Mouse (Mus musculus) hindbrain, postnatal 0 days (tissue): ENCODE data around the gene Fam183b. TPM values are rescaled to one million over a fixed set of nuclear protein-coding genes. Genes with fewer than 3 reads are reported as not detected.
"Not testable (repeated sequence)": the region's sequence is repeated elsewhere in the genome, so short reads cannot be mapped to it uniquely, and the experiment has no call there.

Source experiments
- ATAC-seq: fragments of 200-750 bp; cut with Nextera tagmentation; 2 replicates; pipeline ENCODE4 v1.8.0; 2017; ENCODE audit warnings: mild to moderate bottlenecking, moderate TSS enrichment, moderate library complexity
- DNase-seq: peaks from one replicate; pipeline ENCODE4 v3.0.0-alpha.2; 2015; ENCODE audit warnings: low spot score
- H3K27ac ChIP-seq: fragments of 300-500 bp; sonication (generic); 2 replicates; pipeline ENCODE4 v1.5.1; 2014; ENCODE audit warnings: mild to moderate bottlenecking
- H3K27me3 ChIP-seq: fragments of 300-500 bp; sonication (generic); 2 replicates; pipeline ENCODE4 v1.6.1; 2014; ENCODE audit warnings: low read length, mixed read lengths; ENCODE audit not compliant: insufficient read depth
- H3K36me3 ChIP-seq: fragments of 300-500 bp; sonication (generic); 2 replicates; pipeline ENCODE4 v1.6.1; 2014; ENCODE audit warnings: low read length, mixed read lengths; ENCODE audit not compliant: insufficient read depth
- H3K4me1 ChIP-seq: fragments of 300-500 bp; sonication (generic); 2 replicates; pipeline ENCODE4 v1.6.1; 2014; ENCODE audit warnings: antibody characterized with exemption, low read length, mixed read lengths; ENCODE audit not compliant: insufficient read depth
- H3K4me2 ChIP-seq: fragments of 300-500 bp; sonication (generic); 2 replicates; pipeline ENCODE4 v1.6.1; 2014; ENCODE audit warnings: low read depth, mild to moderate bottlenecking, low read length, moderate library complexity, mixed read lengths
- H3K4me3 ChIP-seq: fragments of 300-500 bp; sonication (generic); 2 replicates; pipeline ENCODE4 v1.5.1; 2014; ENCODE audit warnings: low read length
- H3K9ac ChIP-seq: fragments of 300-500 bp; sonication (generic); replicated peaks from 2 replicates; pipeline ENCODE4 v1.6.1; 2014; ENCODE audit warnings: mild to moderate bottlenecking, low read length, moderate library complexity, mixed read lengths
- H3K9me3 ChIP-seq: fragments of 300-500 bp; sonication (generic); 2 replicates; pipeline ENCODE4 v1.6.1; 2016; ENCODE audit warnings: low read length, mixed read lengths
- CTCF ChIP-seq: IDR thresholded peaks from 2 replicates; pipeline ENCODE4 v1.5.1; 2016; ENCODE audit warnings: antibody characterized with exemption, control low read depth, low read depth
- WGBS: fragments of 180-500 bp; shearing (Covaris S2); extraction: QIAGEN DNeasy Blood & Tissue Kit; methylation state at CpG from one replicate; pipeline ENCODE4 v1.1.7; 2014; 5-methylcytosine and 5-hydroxymethylcytosine counted together
- polyA plus RNA-seq: library from polyadenylated mRNA; unstranded; fragments of >200 nt; fragmentation: Nextera tagmentation; extraction: Ambion mirVana; gene quantifications from 2 replicates; pipeline ENCODE4 v1.2.1, GENCODE M21; 2015
- total RNA-seq: library from RNA; depleted of rRNA; stranded (reverse); fragments of >200 nt; gene quantifications from 2 replicates; pipeline ENCODE4 v1.2.3, GENCODE M21; 2014; rRNA removed

The Fam183b gene
- total and polyA plus RNA-seq, 2 experiments from 2014 or later, result 5.9 to 11.1 TPM

DNA sequence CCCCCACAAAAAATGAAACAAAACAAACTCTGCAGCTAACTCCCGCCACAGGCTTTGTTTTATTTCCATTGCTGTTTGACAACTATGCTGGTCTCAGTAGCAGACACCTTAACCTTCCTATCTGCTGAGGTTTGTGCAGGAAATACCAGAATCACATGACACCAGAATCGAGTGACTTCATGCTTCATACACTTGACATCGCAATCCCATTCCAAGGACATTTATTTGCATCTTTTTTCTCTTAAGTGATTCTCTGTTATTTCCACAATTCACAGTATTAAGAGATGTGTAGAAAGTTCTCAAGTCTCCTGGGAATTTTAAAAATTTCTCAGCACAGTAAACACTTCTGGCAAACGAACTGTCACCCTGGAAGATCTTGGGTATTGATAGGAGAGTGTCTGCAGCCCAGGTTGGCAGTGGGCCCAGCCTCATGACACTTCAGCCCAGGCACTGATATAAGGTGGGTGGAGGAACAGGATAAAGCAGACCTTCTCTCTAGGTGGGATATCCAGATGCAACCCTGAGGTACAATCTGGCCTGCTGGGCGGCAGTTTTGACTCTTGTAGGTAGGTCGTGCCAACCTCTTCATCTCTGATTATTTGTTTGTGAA is 19.2 kb downstream of the Fam183b start, which contains the start of gene Olfr314:
Olfr314 (plus strand) TSS at position 473 of the 610 bp plus-strand sequence.
- no peaks in the 10 kb centered on the region for H3K36me3 ChIP-seq
- no peak for TF ChIP-seq CTCF
- H3K27ac ChIP-seq, result no peak within 1 kb of the TSS
- H3K27me3 ChIP-seq, result no peaks in the 10 kb centered on the region
- H3K4me2 ChIP-seq, result no peak within 1 kb of the TSS
- no peak within 1 kb of the TSS for H3K4me3 ChIP-seq
- H3K9ac ChIP-seq, result no peak within 1 kb of the TSS
- ATAC-seq (no peak), DNase-seq (no peak)
- H3K4me1 ChIP-seq, result no peaks in the 10 kb centered on the region
- no peaks in the 10 kb centered on the region for H3K9me3 ChIP-seq
- 84% methylated on average over 6 of the region's 6 CpGs for WGBS

DNA sequence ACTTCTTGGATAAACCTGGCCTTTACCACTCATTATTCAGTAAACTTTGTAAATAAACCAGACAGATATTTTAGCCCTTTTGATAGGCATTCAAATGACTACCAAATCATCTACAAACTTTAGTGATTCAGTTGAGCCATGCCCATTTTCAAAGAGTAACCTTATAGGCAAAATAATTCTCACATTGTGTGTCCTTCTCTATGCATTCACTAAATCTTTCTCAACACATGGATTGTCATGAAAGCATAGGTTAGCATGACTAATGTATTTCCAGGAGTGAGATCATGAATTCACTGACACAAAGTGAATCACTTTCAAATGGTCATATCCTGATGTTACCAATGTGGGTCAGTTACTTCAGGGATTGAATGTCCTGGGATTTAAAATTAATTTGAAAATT is 28.9 kb downstream of the Fam183b start, which contains the start of gene Olfr315:
Olfr315 (plus strand) TSS at position 301 of the 400 bp plus-strand sequence.
- no peak for ATAC-seq
- Histone ChIP-seq H3K27me3 (no peaks in the 10 kb centered on the region), H3K27ac (no peak within 1 kb of the TSS), H3K4me1 (no peaks in the 10 kb centered on the region), H3K9me3 (no peaks in the 10 kb centered on the region), H3K36me3 (no peaks in the 10 kb centered on the region), H3K4me2 (no peak within 1 kb of the TSS), H3K4me3 (no peak within 1 kb of the TSS), H3K9ac (no peak within 1 kb of the TSS)
- no peak for TF ChIP-seq CTCF
- no peak for DNase-seq

DNA sequence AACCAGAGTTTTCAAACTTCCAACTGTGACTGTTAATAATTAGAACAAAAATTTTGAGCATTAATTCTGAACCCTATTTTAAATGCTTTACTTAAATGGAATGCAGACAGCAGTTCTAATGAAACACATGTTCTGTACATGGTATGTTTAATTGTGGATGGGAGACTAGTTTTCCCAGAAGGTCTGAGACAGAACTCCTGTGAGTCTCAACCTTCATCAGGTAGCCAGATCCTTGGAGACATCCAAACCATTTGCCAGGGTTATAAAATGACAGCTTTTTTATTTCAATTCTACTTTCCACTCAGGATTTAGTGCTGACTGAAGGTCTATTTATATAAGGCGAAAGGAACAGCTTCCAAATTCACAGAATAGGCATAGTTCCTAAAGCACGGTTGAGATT is 49.3 kb downstream of the Fam183b start, which contains the start of gene Olfr316:
Olfr316 (plus strand) TSS at position 301 of the 400 bp plus-strand sequence.
- no peaks in the 10 kb centered on the region for H3K4me1 ChIP-seq
- no peak within 1 kb of the TSS for H3K9ac ChIP-seq
- no peak within 1 kb of the TSS for H3K27ac ChIP-seq
- no peak for TF ChIP-seq CTCF
- ATAC-seq (no peak), DNase-seq (no peak)
- H3K4me3 ChIP-seq, result no peak within 1 kb of the TSS
- H3K36me3 ChIP-seq, result no peaks in the 10 kb centered on the region
- 88% methylated on average over 2 of the region's 2 CpGs for WGBS
- no peak within 1 kb of the TSS for H3K4me2 ChIP-seq
- H3K27me3 ChIP-seq, result no peaks in the 10 kb centered on the region
- H3K9me3 ChIP-seq, result no peaks in the 10 kb centered on the region

DNA sequence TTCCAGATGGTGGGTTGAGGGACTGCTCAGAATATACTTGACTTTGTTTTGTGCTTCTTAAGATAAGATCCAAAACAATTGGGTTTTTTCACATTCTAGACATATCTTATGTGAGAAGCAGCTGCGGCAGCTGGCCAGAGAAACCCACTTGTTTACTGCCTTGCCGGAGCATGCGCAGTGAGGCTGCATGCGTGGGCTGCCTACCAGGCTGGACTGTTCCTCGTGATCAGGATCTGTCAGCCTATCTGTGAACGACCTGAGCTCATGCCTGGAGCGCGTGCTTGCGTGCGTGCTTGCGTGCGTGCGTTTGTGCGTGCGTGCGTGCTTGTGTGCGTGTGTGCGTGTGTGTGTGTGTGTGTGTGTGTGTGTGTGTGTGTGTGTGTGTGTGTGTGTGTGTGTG is 50.7 kb downstream of the Fam183b start:
- H3K27ac ChIP-seq, H3K4me2 ChIP-seq, H3K9me3 ChIP-seq, DNase-seq, H3K27me3 ChIP-seq, H3K4me3 ChIP-seq, H3K4me1 ChIP-seq, ATAC-seq, H3K36me3 ChIP-seq, H3K9ac ChIP-seq: not testable (repeated sequence)
- WGBS, result 89% methylated on average over 18 of the region's 18 CpGs

Other genes with a start within 250 kb of the Fam183b start
- not detected in 2 replicates for gene Olfr328, start 246.3 kb downstream of the Fam183b start, total RNA-seq
- gene Olfr328, start 246.3 kb downstream of the Fam183b start, polyA plus RNA-seq, result not detected in 2 replicates
- not detected in 2 replicates for gene Olfr224, start 231.4 kb downstream of the Fam183b start, total RNA-seq
- gene Olfr224, start 231.4 kb downstream of the Fam183b start, polyA plus RNA-seq, result 0.08 TPM in 1 of 2 replicates, not detected in the other
- gene Olfr325, start 224.2 kb downstream of the Fam183b start, total RNA-seq, result not detected in 2 replicates
- not detected in 2 replicates for gene Olfr325, start 224.2 kb downstream of the Fam183b start, polyA plus RNA-seq
- gene Olfr324, start 206.8 kb downstream of the Fam183b start, total RNA-seq, result 0.26 and 0.54 TPM in 2 replicates
- 0.05 and 0.13 TPM in 2 replicates for gene Olfr324, start 206.8 kb downstream of the Fam183b start, polyA plus RNA-seq
- not detected in 2 replicates for gene 2210407C18Rik, start 185.9 kb downstream of the Fam183b start, total RNA-seq
- not detected in 2 replicates for gene 2210407C18Rik, start 185.9 kb downstream of the Fam183b start, polyA plus RNA-seq
- not detected in 2 replicates for gene Olfr323, start 171.5 kb downstream of the Fam183b start, total RNA-seq
- gene Olfr323, start 171.5 kb downstream of the Fam183b start, polyA plus RNA-seq, result not detected in 2 replicates
- gene Trim58, start 161.5 kb downstream of the Fam183b start, total RNA-seq, result 0.10 TPM in 1 of 2 replicates, not detected in the other
- 0.10 and 0.31 TPM in 2 replicates for gene Trim58, start 161.5 kb downstream of the Fam183b start, polyA plus RNA-seq
- gene Olfr322, start 143.2 kb downstream of the Fam183b start, total RNA-seq, result 0.07 and 0.16 TPM in 2 replicates
- not detected in 2 replicates for gene Olfr322, start 143.2 kb downstream of the Fam183b start, polyA plus RNA-seq
- gene Olfr320, start 120.9 kb downstream of the Fam183b start, total RNA-seq, result not detected in 2 replicates
- gene Olfr320, start 120.9 kb downstream of the Fam183b start, polyA plus RNA-seq, result not detected in 2 replicates
- gene Olfr319, start 102.8 kb downstream of the Fam183b start, total RNA-seq, result not detected in 2 replicates
- gene Olfr319, start 102.8 kb downstream of the Fam183b start, polyA plus RNA-seq, result not detected in 2 replicates
- not detected in 2 replicates for gene Olfr318, start 77.9 kb downstream of the Fam183b start, total RNA-seq
- gene Olfr318, start 77.9 kb downstream of the Fam183b start, polyA plus RNA-seq, result not detected in 2 replicates
- 1.7 and 2.3 TPM in 2 replicates for gene Olfr317, start 62.7 kb downstream of the Fam183b start, total RNA-seq
- 0.08 and 0.18 TPM in 2 replicates for gene Olfr317, start 62.7 kb downstream of the Fam183b start, polyA plus RNA-seq
- not detected in 2 replicates for gene Olfr316, start 49.2 kb downstream of the Fam183b start, total RNA-seq
- not detected in 2 replicates for gene Olfr316, start 49.2 kb downstream of the Fam183b start, polyA plus RNA-seq
- not detected in 2 replicates for gene Olfr315, start 28.8 kb downstream of the Fam183b start, total RNA-seq
- not detected in 2 replicates for gene Olfr315, start 28.8 kb downstream of the Fam183b start, polyA plus RNA-seq
- not detected in 2 replicates for gene Olfr314, start 19.0 kb downstream of the Fam183b start, total RNA-seq
- gene Olfr314, start 19.0 kb downstream of the Fam183b start, polyA plus RNA-seq, result not detected in 2 replicates
- gene Olfr313, start 13.0 kb upstream of the Fam183b start, total RNA-seq, result not detected in 2 replicates
- not detected in 2 replicates for gene Olfr313, start 13.0 kb upstream of the Fam183b start, polyA plus RNA-seq
- gene Olfr312, start 27.3 kb upstream of the Fam183b start, total RNA-seq, result not detected in 2 replicates
- gene Olfr312, start 27.3 kb upstream of the Fam183b start, polyA plus RNA-seq, result not detected in 2 replicates
- gene Olfr311, start 37.3 kb upstream of the Fam183b start, total RNA-seq, result not detected in 2 replicates
- not detected in 2 replicates for gene Olfr311, start 37.3 kb upstream of the Fam183b start, polyA plus RNA-seq
- 13.3 and 16.4 TPM in 2 replicates for gene Gm12258, start 45.2 kb upstream of the Fam183b start, total RNA-seq
- 7.9 and 9.9 TPM in 2 replicates for gene Gm12258, start 45.2 kb upstream of the Fam183b start, polyA plus RNA-seq
- gene 2810021J22Rik, start 65.3 kb upstream of the Fam183b start, total RNA-seq, result 6.9 and 8.7 TPM in 2 replicates
- gene 2810021J22Rik, start 65.3 kb upstream of the Fam183b start, polyA plus RNA-seq, result 5.4 and 7.7 TPM in 2 replicates
- gene Zfp39, start 102.3 kb upstream of the Fam183b start, total RNA-seq, result 7.1 and 7.2 TPM in 2 replicates
- gene Zfp39, start 102.3 kb upstream of the Fam183b start, polyA plus RNA-seq, result 4.2 and 4.7 TPM in 2 replicates
- gene Btnl10, start 115.9 kb upstream of the Fam183b start, total RNA-seq, result not detected in 2 replicates
- gene Btnl10, start 115.9 kb upstream of the Fam183b start, polyA plus RNA-seq, result 0.04 TPM in 1 of 2 replicates, not detected in the other
- gene Rnf187, start 137.0 kb upstream of the Fam183b start, total RNA-seq, result 975 and 1,069 TPM in 2 replicates
- gene Rnf187, start 137.0 kb upstream of the Fam183b start, polyA plus RNA-seq, result 649 and 670 TPM in 2 replicates
- gene Hist3h2ba, start 147.0 kb upstream of the Fam183b start, total RNA-seq, result 625 and 1,276 TPM in 2 replicates
- 103 and 109 TPM in 2 replicates for gene Hist3h2ba, start 147.0 kb upstream of the Fam183b start, polyA plus RNA-seq
- gene Hist3h2a, start 152.7 kb upstream of the Fam183b start, total RNA-seq, result 218 and 236 TPM in 2 replicates
- gene Hist3h2a, start 152.7 kb upstream of the Fam183b start, polyA plus RNA-seq, result 49.6 and 53.3 TPM in 2 replicates
- 2.8 and 4.3 TPM in 2 replicates for gene Trim17, start 152.7 kb upstream of the Fam183b start, total RNA-seq
- gene Trim17, start 152.7 kb upstream of the Fam183b start, polyA plus RNA-seq, result 0.55 and 0.74 TPM in 2 replicates
- 31.7 and 31.8 TPM in 2 replicates for gene Trim11, start 176.1 kb upstream of the Fam183b start, total RNA-seq
- 14.1 and 15.9 TPM in 2 replicates for gene Trim11, start 176.1 kb upstream of the Fam183b start, polyA plus RNA-seq